Mouse (Mus musculus) lung, postnatal 0 days (tissue): ENCODE results near the gene Gosr1. TPM values are rescaled to one million over a fixed set of nuclear protein-coding genes. Genes with fewer than 3 reads are reported as not detected.
"Not testable (repeated sequence)": the region's sequence is repeated elsewhere in the genome, so short reads cannot be mapped to it uniquely, and the experiment has no call there.

ENCODE experiments used
- ATAC-seq: fragments of 200-750 bp; cut with Nextera tagmentation; 2 replicates; pipeline ENCODE4 v1.8.0; 2017; ENCODE audit warnings: moderate library complexity
- DNase-seq: peaks from one replicate; pipeline ENCODE4 v3.0.0-alpha.2; 2016; ENCODE audit warnings: low spot score
- H3K27ac ChIP-seq: fragments of 300-500 bp; sonication (generic); 2 replicates; pipeline ENCODE4 v1.5.1; 2014; ENCODE audit warnings: antibody characterized with exemption, mild to moderate bottlenecking, low read length, mixed read lengths
- H3K27me3 ChIP-seq: fragments of 300-500 bp; sonication (generic); replicated peaks from 2 replicates; pipeline ENCODE4 v1.6.1; 2014; ENCODE audit warnings: low read length, mixed read lengths; ENCODE audit not compliant: insufficient read depth
- H3K36me3 ChIP-seq: fragments of 300-500 bp; sonication (generic); 2 replicates; pipeline ENCODE4 v1.6.1; 2014; ENCODE audit warnings: low read length, mixed read lengths; ENCODE audit not compliant: insufficient read depth
- H3K4me1 ChIP-seq: fragments of 300-500 bp; sonication (generic); 2 replicates; pipeline ENCODE4 v1.6.1; 2014; ENCODE audit warnings: antibody characterized with exemption, low read depth, low read length, mixed read lengths; ENCODE audit not compliant: insufficient read depth
- H3K4me2 ChIP-seq: fragments of 300-500 bp; sonication (generic); replicated peaks from 2 replicates; pipeline ENCODE4 v1.6.1; 2014; ENCODE audit warnings: low read depth, mild to moderate bottlenecking, low read length, moderate library complexity, mixed read lengths
- H3K4me3 ChIP-seq: fragments of 300-500 bp; sonication (generic); 2 replicates; pipeline ENCODE4 v1.5.1; 2014; ENCODE audit warnings: low read depth, low read length
- H3K9ac ChIP-seq: fragments of 300-500 bp; sonication (generic); replicated peaks from 2 replicates; pipeline ENCODE4 v1.6.1; 2014; ENCODE audit warnings: low read depth, mild to moderate bottlenecking
- H3K9me3 ChIP-seq: fragments of 300-500 bp; sonication (generic); 2 replicates; pipeline ENCODE4 v1.6.1; 2016; ENCODE audit warnings: low read length, mixed read lengths
- CTCF ChIP-seq: IDR thresholded peaks from 2 replicates; pipeline ENCODE4 v1.5.1; 2016; ENCODE audit warnings: antibody characterized with exemption, mild to moderate bottlenecking
- EP300 ChIP-seq: IDR thresholded peaks from 2 replicates; pipeline ENCODE4 v1.6.1; 2016; ENCODE audit warnings: antibody characterized with exemption, mild to moderate bottlenecking, control low read depth
- WGBS: fragments of 180-500 bp; shearing (Covaris S2); extraction: QIAGEN DNeasy Blood & Tissue Kit; methylation state at CpG from one replicate; pipeline ENCODE4 v1.1.7; 2014; 5-methylcytosine and 5-hydroxymethylcytosine counted together
- polyA plus RNA-seq: library from polyadenylated mRNA; unstranded; fragments of >200 nt; fragmentation: Nextera tagmentation; extraction: Ambion mirVana; gene quantifications from 2 replicates; pipeline ENCODE4 v1.2.1, GENCODE M21; 2015

The Gosr1 gene
- polyA plus RNA-seq, result 19.5 and 21.6 TPM in 2 replicates

DNA sequence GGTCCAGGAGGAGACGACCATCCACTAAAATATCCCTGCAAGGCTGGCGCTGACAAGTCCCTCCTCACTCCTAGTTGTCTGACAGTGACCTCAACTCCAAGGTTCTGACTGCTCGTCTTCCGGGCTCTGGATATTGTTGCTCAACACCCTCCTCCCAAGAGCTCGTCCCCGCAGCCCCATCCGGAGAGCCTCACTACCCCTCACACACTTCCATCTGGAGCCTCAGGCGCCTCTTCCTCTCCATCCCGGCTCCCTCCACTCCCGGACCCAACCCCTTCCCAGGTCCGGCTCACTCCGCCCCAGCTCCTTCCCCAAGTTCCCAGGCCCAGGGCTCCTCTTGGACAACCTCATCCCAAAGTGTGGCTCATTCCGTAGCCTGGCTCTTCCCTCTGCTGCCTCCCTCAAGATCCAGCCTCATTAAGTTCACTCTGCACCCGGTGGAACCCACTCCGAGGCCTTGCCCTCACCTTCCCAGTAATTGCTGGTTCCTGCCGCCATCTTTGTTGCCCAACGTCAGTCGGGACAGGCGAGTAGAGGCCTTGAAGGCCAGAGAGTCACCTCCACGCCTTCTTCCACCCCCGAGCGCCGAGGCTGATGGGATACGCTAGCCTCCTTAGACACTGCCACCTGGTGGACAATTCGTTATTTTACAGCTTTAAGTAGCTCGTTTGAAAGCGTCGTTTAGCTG is at the start of gene Gosr1:
TSS of gene Gosr1 (minus strand) at position 527 of the 688 bp plus-strand sequence.
- H3K4me1 ChIP-seq, result no peaks in the 10 kb centered on the region
- H3K27me3 ChIP-seq, result no peaks in the 10 kb centered on the region
- peak within 1 kb of the TSS; percentile 67 for H3K4me3 ChIP-seq
- DNase-seq (peak; percentile 98), ATAC-seq (peak; percentile 99)
- H3K36me3 ChIP-seq, result 0 out of 2 replicates have a peak, but pooled peaks cover 3% of the 10 kb centered on the region
- no peaks in the 10 kb centered on the region for H3K9me3 ChIP-seq
- TF ChIP-seq EP300 (no peak; the same call in 1 of the 2 replicates), CTCF (peak; percentile 97)
- peak within 1 kb of the TSS; percentile 60 for H3K4me2 ChIP-seq
- H3K9ac ChIP-seq, result peak within 1 kb of the TSS; percentile 95
- WGBS, result under 1% methylated on average over 28 of the region's 28 CpGs
- H3K27ac ChIP-seq, result peak within 1 kb of the TSS; percentile 87

- Histone ChIP-seq H3K27me3 (no peaks in the 10 kb centered on the region), H3K9me3 (no peaks in the 10 kb centered on the region), H3K27ac (no peak overlapping the region), H3K4me3 (no peak overlapping the region), H3K36me3 (peaks cover 18% of the 10 kb centered on the region), H3K4me2 (no peak overlapping the region), H3K9ac (no peak overlapping the region), H3K4me1 (no peaks in the 10 kb centered on the region)
- TF ChIP-seq CTCF (peak; percentile 64), EP300 (no peak)
- ATAC-seq (no peak), DNase-seq (peak; percentile 25)
- WGBS, result 84% methylated on average over 9 of the region's 9 CpGs
Observed at GRCm38 (mm10) chr11:76810706-76811495, 47.5 kb upstream of the Gosr1 start.

GRCm38 (mm10) chr11:76809450-76809849 is 46.1 kb upstream of the Gosr1 start:
- Histone ChIP-seq H3K4me1 (no peaks in the 10 kb centered on the region), H3K36me3 (peaks cover 27% of the 10 kb centered on the region), H3K9ac (no peak overlapping the region), H3K27ac (no peak overlapping the region), H3K4me3 (no peak overlapping the region), H3K9me3 (no peaks in the 10 kb centered on the region), H3K4me2 (no peak overlapping the region), H3K27me3 (no peaks in the 10 kb centered on the region)
- 34% methylated on average over 3 of the region's 3 CpGs for WGBS
- DNase-seq (peak; percentile 46), ATAC-seq (no peak)
- no peak for TF ChIP-seq EP300
- TF ChIP-seq CTCF, result no peak

DNA sequence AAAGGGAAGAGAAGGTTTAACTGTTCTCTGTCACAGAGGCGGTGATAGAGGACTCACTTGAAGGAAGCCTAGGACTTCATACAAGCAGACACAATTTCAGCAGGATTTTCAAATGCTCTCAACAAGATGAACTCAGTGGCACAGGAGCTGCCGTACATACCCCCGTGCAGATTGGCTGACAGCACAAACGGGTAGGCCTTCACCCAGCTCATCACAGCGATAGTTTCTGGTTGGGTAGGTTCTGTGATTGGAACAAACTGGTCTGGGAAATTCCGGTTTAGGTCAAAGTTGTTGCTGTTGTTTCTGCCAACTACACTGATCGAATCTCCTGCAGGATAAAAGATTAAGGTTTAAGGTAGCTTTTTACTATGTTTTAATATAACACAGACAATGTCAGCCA is 45.2 kb upstream of the Gosr1 start:
- no peaks in the 10 kb centered on the region for H3K4me1 ChIP-seq
- TF ChIP-seq EP300, result no peak
- TF ChIP-seq CTCF, result no peak
- no peaks in the 10 kb centered on the region for H3K9me3 ChIP-seq
- no peak overlapping the region for H3K9ac ChIP-seq
- H3K4me2 ChIP-seq, result no peak overlapping the region
- 94% methylated on average over 7 of the region's 7 CpGs for WGBS
- H3K27ac ChIP-seq, result no peak overlapping the region
- no peak for DNase-seq
- H3K36me3 ChIP-seq, result peaks cover 32% of the 10 kb centered on the region
- ATAC-seq, result no peak
- no peak overlapping the region for H3K4me3 ChIP-seq
- no peaks in the 10 kb centered on the region for H3K27me3 ChIP-seq

- H3K27ac ChIP-seq, result no peak overlapping the region
- peaks cover 37% of the 10 kb centered on the region for H3K36me3 ChIP-seq
- TF ChIP-seq EP300 (no peak), CTCF (no peak)
- no peaks in the 10 kb centered on the region for H3K9me3 ChIP-seq
- WGBS, result 83% methylated on average over 3 of the region's 3 CpGs
- H3K27me3 ChIP-seq, result no peaks in the 10 kb centered on the region
- H3K9ac ChIP-seq, result no peak overlapping the region
- no peak overlapping the region for H3K4me3 ChIP-seq
- no peak for DNase-seq
- no peaks in the 10 kb centered on the region for H3K4me1 ChIP-seq
- H3K4me2 ChIP-seq, result no peak overlapping the region
- ATAC-seq, result no peak
Observed at GRCm38 (mm10) chr11:76807007-76807679, 43.8 kb upstream of the Gosr1 start.

DNA sequence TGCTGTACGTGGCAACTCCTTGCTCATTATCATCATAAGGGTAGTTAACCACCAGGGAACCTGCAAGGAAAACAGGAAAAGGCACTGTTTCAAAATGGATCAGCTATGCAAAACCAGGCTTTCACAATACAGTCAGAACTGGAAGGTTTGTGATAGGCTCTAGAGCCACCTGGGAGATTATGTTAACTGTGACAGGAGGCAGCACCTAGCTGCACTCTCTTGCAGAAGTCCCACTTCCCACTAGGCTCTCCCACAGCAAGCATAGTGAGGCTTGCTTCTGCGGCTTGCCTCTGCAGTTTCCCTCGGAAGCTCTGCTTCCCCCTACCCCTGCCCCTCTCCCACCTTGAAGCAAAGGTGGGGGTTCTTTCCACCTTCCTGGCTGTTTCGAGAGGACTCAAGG is 42.6 kb upstream of the Gosr1 start:
- no peaks in the 10 kb centered on the region for H3K4me1 ChIP-seq
- H3K9me3 ChIP-seq, result no peaks in the 10 kb centered on the region
- DNase-seq (no peak), ATAC-seq (no peak)
- no peak for TF ChIP-seq EP300
- TF ChIP-seq CTCF, result no peak
- H3K36me3 ChIP-seq, result peaks cover 37% of the 10 kb centered on the region
- no peak overlapping the region for H3K9ac ChIP-seq
- no peaks in the 10 kb centered on the region for H3K27me3 ChIP-seq
- WGBS, result 86% methylated on average over 4 of the region's 4 CpGs
- no peak overlapping the region for H3K4me3 ChIP-seq
- H3K4me2 ChIP-seq, result no peak overlapping the region
- no peak overlapping the region for H3K27ac ChIP-seq

DNA sequence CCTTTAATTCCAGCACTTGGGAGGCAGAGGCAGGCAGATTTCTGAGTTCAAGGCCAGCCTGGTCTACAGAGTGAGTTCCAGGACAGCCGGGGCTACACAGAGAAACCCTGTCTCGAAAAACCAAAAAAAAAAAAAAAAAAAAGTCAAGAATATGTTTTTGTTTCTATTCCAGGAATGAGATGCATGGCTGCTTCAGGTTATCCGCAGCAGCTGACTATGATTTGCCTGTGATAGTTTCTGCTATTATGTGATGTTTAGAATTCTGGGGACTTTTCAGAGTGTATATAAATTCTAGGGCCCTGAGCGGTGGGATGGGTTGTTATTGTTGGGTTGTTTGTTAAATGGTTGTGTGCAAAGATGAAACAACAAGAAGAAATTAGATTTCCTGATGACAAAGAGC is 41.7 kb upstream of the Gosr1 start:
- not testable (repeated sequence) for H3K27ac ChIP-seq, DNase-seq, H3K4me2 ChIP-seq, H3K9me3 ChIP-seq, H3K27me3 ChIP-seq, H3K4me3 ChIP-seq, H3K4me1 ChIP-seq, ATAC-seq, H3K9ac ChIP-seq
- peaks cover 37% of the 10 kb centered on the region for H3K36me3 ChIP-seq
- WGBS, result 95% methylated on average over 3 of the region's 4 CpGs
